Mouse (Mus musculus) cerebellum, adult 2 months (tissue): ENCODE data around the gene Dnase1l1.

Source experiments
- CTCF ChIP-seq: fragments of 200-500 bp; IDR thresholded peaks from 2 replicates; pipeline ENCODE4 v1.5.1; 2011; ENCODE audit warnings: low read depth, mild to moderate bottlenecking, control low read depth, low read length, moderate library complexity, borderline replicate concordance; ENCODE audit not compliant: insufficient read depth
- POLR2A ChIP-seq: fragments of 200-500 bp; IDR thresholded peaks from 2 replicates; pipeline ENCODE4 v1.6.1; 2011; ENCODE audit warnings: low read length, control low read depth, borderline replicate concordance; ENCODE audit not compliant: insufficient read depth

DNA sequence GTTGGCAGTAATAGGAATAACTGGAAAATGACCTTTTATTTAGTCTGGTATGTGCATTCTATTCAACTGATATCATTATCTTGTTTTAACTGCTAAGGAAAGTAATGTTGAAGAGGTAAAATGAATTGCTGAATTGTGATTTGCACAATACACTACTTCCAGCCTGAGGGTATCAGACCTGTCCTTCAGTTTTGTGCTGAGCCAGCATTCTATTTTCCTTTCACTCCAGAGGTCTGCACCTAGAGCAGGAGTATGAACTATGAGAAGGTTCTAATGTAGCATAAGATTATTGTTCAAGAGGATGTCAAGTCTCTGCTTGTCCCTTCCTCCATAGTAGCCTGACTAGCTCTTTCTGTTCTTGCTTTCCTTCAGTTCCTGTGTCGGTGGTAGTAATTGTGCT is 16.2 kb upstream of the Dnase1l1 start:
- TF ChIP-seq CTCF = no peak
- TF ChIP-seq POLR2A = no peak
